Mouse (Mus musculus) CH12.LX (cell line): ENCODE data around the gene Hnrnpd. TPM values are rescaled to one million over a fixed set of nuclear protein-coding genes. Genes with fewer than 3 reads are reported as not detected.

Experiments
- DNase-seq: peaks from one replicate; pipeline ENCODE4 v3.0.0-alpha.2; 2013; ENCODE audit errors: extremely low read depth
- H3K27ac ChIP-seq: 2 replicates; pipeline ENCODE4 v1.5.1; 2012; ENCODE audit warnings: low read depth, mild to moderate bottlenecking, control low read depth, moderate library complexity; ENCODE audit not compliant: insufficient read depth
- H3K27me3 ChIP-seq: replicated peaks from 2 replicates; pipeline ENCODE3; 2012; ENCODE audit warnings: inconsistent platforms
- H3K36me3 ChIP-seq, 2 experiments: replicated peaks in 1 of 2; 2 replicates each; pipeline versions ENCODE3 to v1.6.1; 2012; ENCODE audit warnings: inconsistent platforms in 1 of 2, low read length in 1 of 2, mild to moderate bottlenecking in 1 of 2, mixed read lengths in 1 of 2, moderate library complexity in 1 of 2; ENCODE audit not compliant: control insufficient read depth in 1 of 2, insufficient read depth in 1 of 2
- H3K4me1 ChIP-seq, 2 experiments: 2 replicates each; pipeline ENCODE4 v1.6.1; 2012; ENCODE audit warnings: inconsistent platforms in 1 of 2, moderate library complexity in 1 of 2; ENCODE audit not compliant: insufficient read depth in 2 of 2, control insufficient read depth in 1 of 2
- H3K4me2 ChIP-seq: 2 replicates; pipeline ENCODE4 v1.6.1; 2012; ENCODE audit warnings: low read depth, mild to moderate bottlenecking, control low read depth; ENCODE audit not compliant: poor library complexity, insufficient read depth, severe bottlenecking
- H3K4me3 ChIP-seq, 3 experiments: fragments of 150-350 bp in 1 of 3; sonication (generic) in 1 of 3; replicated peaks in 1 of 3; 2 replicates each; pipeline versions ENCODE3 to v1.5.1; 2011 to 2012; ENCODE audit warnings: low read depth in 2 of 3, low read length in 2 of 3, mild to moderate bottlenecking in 2 of 3, moderate library complexity in 2 of 3, control low read depth in 1 of 3, improper control_type of control experiment in 1 of 3, inconsistent platforms in 1 of 3, mixed read lengths in 1 of 3; ENCODE audit not compliant: poor library complexity in 1 of 3
- H3K79me2 ChIP-seq: replicated peaks from 2 replicates; pipeline ENCODE4 v1.6.1; 2012; ENCODE audit warnings: mild to moderate bottlenecking, moderate library complexity; ENCODE audit not compliant: control insufficient read depth, poor library complexity, insufficient read depth, severe bottlenecking; ENCODE audit errors: extremely low read depth
- H3K9ac ChIP-seq: 2 replicates; pipeline ENCODE4 v1.6.1; 2012; ENCODE audit warnings: low read depth, mild to moderate bottlenecking, control low read depth, moderate library complexity; ENCODE audit not compliant: insufficient read depth
- H3K9me3 ChIP-seq: replicated peaks from 2 replicates; pipeline ENCODE3; 2012; ENCODE audit warnings: low read length, inconsistent platforms, mixed read lengths
- BHLHE40 ChIP-seq: IDR thresholded peaks from 2 replicates; pipeline ENCODE4 v1.6.1; 2011; ENCODE audit warnings: mild to moderate bottlenecking, low read depth, low read length, improper control_type of control experiment
- CHD1 ChIP-seq: IDR thresholded peaks from 2 replicates; pipeline ENCODE4 v1.6.1; 2012; ENCODE audit warnings: low read depth, low read length, improper control_type of control experiment, inconsistent platforms
- CTCF ChIP-seq, 2 experiments: IDR thresholded peaks in 1 of 2; conservative IDR thresholded peaks in 1 of 2; 2 replicates each; pipeline ENCODE4 v1.5.1; 2011 to 2012; ENCODE audit warnings: low read depth in 2 of 2, low read length in 2 of 2, improper control_type of control experiment in 1 of 2, inconsistent platforms in 1 of 2, mild to moderate bottlenecking in 1 of 2, moderate library complexity in 1 of 2
- E2F4 ChIP-seq: IDR thresholded peaks from 2 replicates; pipeline ENCODE4 v1.6.1; 2011; ENCODE audit warnings: low read depth, low read length, improper control_type of control experiment; ENCODE audit not compliant: insufficient replicate concordance
- ELF1 ChIP-seq: IDR thresholded peaks from 2 replicates; pipeline ENCODE4 v1.6.1; 2014; ENCODE audit warnings: low read depth, mild to moderate bottlenecking, inconsistent platforms, low read length, improper control_type of control experiment
- EP300 ChIP-seq: IDR thresholded peaks from 2 replicates; pipeline ENCODE4 v1.6.1; 2011; ENCODE audit warnings: low read length, improper control_type of control experiment
- IRF4 ChIP-seq: IDR thresholded peaks from 2 replicates; pipeline ENCODE4 v1.6.1; 2014; ENCODE audit warnings: low read depth, mild to moderate bottlenecking, inconsistent platforms, low read length, improper control_type of control experiment
- JUND ChIP-seq: conservative IDR thresholded peaks from 2 replicates; pipeline ENCODE4 v1.6.1; 2011; ENCODE audit warnings: low read depth, low read length, improper control_type of control experiment
- KAT2A ChIP-seq: IDR thresholded peaks from 2 replicates; pipeline ENCODE4 v1.6.1; 2012; ENCODE audit warnings: low read length, improper control_type of control experiment, inconsistent platforms; ENCODE audit not compliant: insufficient replicate concordance
- MAFK ChIP-seq: IDR thresholded peaks from 2 replicates; pipeline ENCODE4 v1.6.1; 2011; ENCODE audit warnings: low read length, improper control_type of control experiment; ENCODE audit not compliant: insufficient replicate concordance
- MXI1 ChIP-seq: IDR thresholded peaks from 2 replicates; pipeline ENCODE4 v1.6.1; 2011; ENCODE audit warnings: mild to moderate bottlenecking, low read depth, low read length, improper control_type of control experiment
- NELFE ChIP-seq: IDR thresholded peaks from 2 replicates; pipeline ENCODE4 v1.6.1; 2011; ENCODE audit warnings: low read depth, low read length, improper control_type of control experiment
- PAX5 ChIP-seq: IDR thresholded peaks from 2 replicates; pipeline ENCODE4 v1.6.1; 2012; ENCODE audit warnings: low read length, inconsistent platforms, mixed read lengths
- POLR2AphosphoS2 ChIP-seq: IDR thresholded peaks from 2 replicates; pipeline ENCODE4 v1.6.1; 2011; ENCODE audit warnings: low read depth, low read length, improper control_type of control experiment
- RAD21 ChIP-seq: IDR thresholded peaks from 2 replicates; pipeline ENCODE4 v1.6.1; 2011; ENCODE audit warnings: low read depth, mild to moderate bottlenecking, low read length, improper control_type of control experiment, moderate library complexity
- RCOR1 ChIP-seq: conservative IDR thresholded peaks from 2 replicates; pipeline ENCODE4 v1.6.1; 2012; ENCODE audit warnings: low read depth, mild to moderate bottlenecking, inconsistent platforms, low read length, improper control_type of control experiment
- SIN3A ChIP-seq: IDR thresholded peaks from 2 replicates; pipeline ENCODE4 v1.6.1; 2012; ENCODE audit warnings: low read length, improper control_type of control experiment, inconsistent platforms
- SMC3 ChIP-seq: IDR thresholded peaks from 2 replicates; pipeline ENCODE4 v1.6.1; 2011; ENCODE audit warnings: low read depth, low read length, improper control_type of control experiment
- TCF12 ChIP-seq: IDR thresholded peaks from 2 replicates; pipeline ENCODE4 v1.6.1; 2014; ENCODE audit warnings: low read depth, mild to moderate bottlenecking, inconsistent platforms, low read length, improper control_type of control experiment
- USF2 ChIP-seq: conservative IDR thresholded peaks from 2 replicates; pipeline ENCODE4 v1.6.1; 2011; ENCODE audit warnings: low read depth, low read length, improper control_type of control experiment
- ZC3H11A ChIP-seq: IDR thresholded peaks from 2 replicates; pipeline ENCODE4 v1.6.1; 2012; ENCODE audit warnings: low read depth, mild to moderate bottlenecking, inconsistent platforms, low read length, improper control_type of control experiment
- ZMIZ1 ChIP-seq: IDR thresholded peaks from 2 replicates; pipeline ENCODE4 v1.6.1; 2012; ENCODE audit warnings: low read depth, mild to moderate bottlenecking, inconsistent platforms, low read length, improper control_type of control experiment
- ZNF384 ChIP-seq: IDR thresholded peaks from 2 replicates; pipeline ENCODE4 v1.6.1; 2012; ENCODE audit warnings: low read depth, low read length, improper control_type of control experiment, inconsistent platforms
- dilution Hi-C: fragments of 300-500 bp; cut with MboI; formaldehyde crosslinking; loops from 2 replicates; pipeline ENCODE4 v1.14.3; 2020; ENCODE audit warnings: low sequenced_read_pairs; ENCODE audit not compliant: extremely low pct_unique_long_range_greater_than_20kb, extremely low pct_ligation_motif_present
- in situ Hi-C: fragments of 300-500 bp; cut with MboI; formaldehyde crosslinking; loops from 3 replicates; pipeline ENCODE4 v1.14.3; 2019; ENCODE audit warnings: low sequenced_read_pairs, low pct_ligation_motif_present, low pct_unique_long_range_greater_than_20kb, mixed read lengths
- polyA plus RNA-seq: library from polyadenylated mRNA; unstranded; fragments of >175 nt; gene quantifications from 2 replicates; pipeline ENCODE4 v1.2.1, GENCODE M21; 2012; ENCODE audit warnings: low read depth; ENCODE audit not compliant: insufficient read length
- total RNA-seq, 2 experiments: library from RNA; depleted of rRNA; stranded (reverse); fragments of 300-350 nt in 1 of 2; fragments of >200 nt in 1 of 2; gene quantifications; 2 replicates each; pipeline ENCODE4 v1.2.3; 2012 to 2014

Gene Hnrnpd
- total and polyA plus RNA-seq, 3 experiments = 19.0 to 319 (median 41.3) TPM

GRCm38 (mm10) chr5:100005896-100006295 lies 27.2 kb upstream of the Hnrnpd start:
- no peaks in the 10 kb centered on the region for H3K79me2 ChIP-seq
- no peak overlapping the region for H3K4me3 ChIP-seq
- DNase-seq = no peak
- no peaks in the 10 kb centered on the region for H3K4me1 ChIP-seq
- H3K9ac ChIP-seq = no peak overlapping the region
- H3K36me3 ChIP-seq = no peaks in the 10 kb centered on the region
- dilution Hi-C loops (no loop called here), in situ Hi-C loops (no loop called here)
- H3K27me3 ChIP-seq = no peaks in the 10 kb centered on the region
- no peak overlapping the region for H3K4me2 ChIP-seq
- TF ChIP-seq MAFK (no peak), JUND (no peak), TCF12 (no peak), NELFE (no peak), ZMIZ1 (no peak), PAX5 (no peak), BHLHE40 (no peak), EP300 (no peak), E2F4 (no peak), ZC3H11A (no peak)
- H3K27ac ChIP-seq = no peak overlapping the region
- peaks cover 2% of the 10 kb centered on the region for H3K9me3 ChIP-seq

GRCm38 (mm10) chr5:100005431-100005830 lies 26.7 kb upstream of the Hnrnpd start:
- dilution Hi-C loops = no loop called here
- Histone ChIP-seq H3K4me3 (no peak overlapping the region), H3K27me3 (no peaks in the 10 kb centered on the region), H3K9me3 (peaks cover 2% of the 10 kb centered on the region), H3K4me2 (no peak overlapping the region), H3K79me2 (no peaks in the 10 kb centered on the region), H3K9ac (no peak overlapping the region), H3K36me3 (no peaks in the 10 kb centered on the region), H3K27ac (no peak overlapping the region), H3K4me1 (peaks cover 0 to under 1% of the 10 kb centered on the region in 2 experiments; a peak in 1 of 4 replicates)
- DNase-seq = no peak
- in situ Hi-C loops = no loop called here
- no peak for TF ChIP-seq ZC3H11A
- TF ChIP-seq RAD21 = no peak
- no peak for TF ChIP-seq CHD1
- TF ChIP-seq MXI1 = no peak
- TF ChIP-seq PAX5 = no peak
- no peak for TF ChIP-seq EP300
- TF ChIP-seq NELFE = no peak
- TF ChIP-seq IRF4 = no peak
- TF ChIP-seq KAT2A = no peak
- TF ChIP-seq RCOR1 = no peak
- no peak for TF ChIP-seq CTCF (conservative IDR thresholded peaks at IDR 0.05 in 1 of 2, IDR thresholded peaks at IDR 0.05 in 1 of 2; ENCODE audit: low read depth in 2 of 2, low read length in 2 of 2)
- no peak for TF ChIP-seq BHLHE40
- TF ChIP-seq SMC3 = no peak
- TF ChIP-seq POLR2AphosphoS2 = no peak
- no peak for TF ChIP-seq ZNF384
- no peak for TF ChIP-seq ELF1
- no peak for TF ChIP-seq SIN3A
- no peak for TF ChIP-seq TCF12
- TF ChIP-seq E2F4 = no peak
- TF ChIP-seq USF2 = no peak
